Comparison of ENCODE assay signal across 9 mouse cellular contexts in the genomic region with DNA sequence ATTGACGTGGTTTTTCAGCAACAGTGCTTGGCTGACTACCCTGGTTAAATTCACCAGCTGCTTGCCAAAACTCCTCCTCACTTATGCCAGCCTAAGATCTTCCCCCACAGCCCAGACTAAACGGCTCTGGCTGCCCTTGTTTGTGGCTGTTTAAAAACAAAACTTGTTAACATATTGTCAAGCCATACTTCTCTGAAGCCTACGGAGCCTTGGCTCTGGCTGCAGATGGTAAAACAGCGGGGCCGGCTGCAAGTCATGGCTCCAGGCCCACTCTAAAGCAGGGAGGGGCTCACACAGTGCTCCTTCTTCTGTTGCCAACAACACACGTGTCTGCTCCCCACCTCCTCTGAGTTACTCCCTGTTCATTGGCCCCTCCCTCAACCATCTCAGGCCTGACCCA.
DNase-seq lines count a peak whose midpoint lies in the region; ATAC-seq lines count a peak whose summit lies in the region.
"Had no signal": no experiment of that assay in that cellular context is flagged by ENCODE, and none has a peak within 500 bp of the region (broad histone marks: within the 10 kb centered on the region; RNA-seq: fewer than 3 reads in every experiment).

No protein-coding gene starts in this region.

- H3K9ac ChIP-seq in hindbrain, embryonic 15.5 days: no peak overlapping the region
- no peak overlapping the region for H3K9ac ChIP-seq in hindbrain, embryonic 11.5 days (ENCODE audit: low read depth, low read length)

- H3K27ac ChIP-seq in hindbrain, embryonic 15.5 days (replicated peaks): no peak overlapping the region
- H3K27ac ChIP-seq in hindbrain, embryonic 11.5 days (ENCODE audit: low read depth, low read length): no peak overlapping the region

- no peaks in the 10 kb centered on the region for H3K4me1 ChIP-seq in hindbrain, embryonic 15.5 days (replicated peaks)
- H3K4me1 ChIP-seq in hindbrain, embryonic 11.5 days (replicated peaks; ENCODE audit: control insufficient read depth, insufficient read depth, low read length): no peaks in the 10 kb centered on the region

- DNase-seq in hindbrain, embryonic 11.5 days (ENCODE audit: low spot score): no peak
- peak; percentile 9 for DNase-seq in adipocyte (ENCODE audit: low spot score)
- DNase-seq in cerebellum, postnatal 14 days: peak; percentile 90 to 94
- peak; percentile 20 to 50 for DNase-seq in layer of hippocampus, postnatal 14 days (ENCODE audit: low spot score in 2 of 2)
- no peak for DNase-seq in thymus, postnatal 4 days
- DNase-seq in heart, postnatal 25 days (ENCODE audit: low spot score): no peak
- DNase-seq: kidney, postnatal 25 days had no signal

- 0 out of 2 replicates have a peak, but pooled peaks cover 3% of the 10 kb centered on the region for H3K27me3 ChIP-seq in hindbrain, embryonic 15.5 days
- no peaks in the 10 kb centered on the region for H3K27me3 ChIP-seq in hindbrain, embryonic 11.5 days (ENCODE audit: control insufficient read depth, insufficient read depth, low read length)

- H3K4me2 ChIP-seq in hindbrain, embryonic 15.5 days: no peak overlapping the region
- no peak overlapping the region for H3K4me2 ChIP-seq in hindbrain, embryonic 11.5 days (replicated peaks; ENCODE audit: low read depth, low read length)

- H3K4me3 ChIP-seq in hindbrain, embryonic 15.5 days: no peak overlapping the region
- no peak overlapping the region for H3K4me3 ChIP-seq in hindbrain, embryonic 11.5 days (ENCODE audit: low read depth, low read length)

- no peaks in the 10 kb centered on the region for H3K9me3 ChIP-seq in hindbrain, embryonic 15.5 days
- H3K9me3 ChIP-seq in hindbrain, embryonic 11.5 days (ENCODE audit: control insufficient read depth, low read length): no peaks in the 10 kb centered on the region

- intact Hi-C loops in heart, postnatal 25 days (cut with DNase I): no loop called here

- H3K36me3 ChIP-seq in hindbrain, embryonic 15.5 days: no peaks in the 10 kb centered on the region
- H3K36me3 ChIP-seq in hindbrain, embryonic 11.5 days (ENCODE audit: control insufficient read depth, insufficient read depth, low read length): no peaks in the 10 kb centered on the region

- peak; percentile 80 for ATAC-seq in hindbrain, embryonic 15.5 days (ENCODE audit: low FRiP score, low read depth)
- no peak for ATAC-seq in hindbrain, embryonic 11.5 days (ENCODE audit: low FRiP score)
- ATAC-seq in megakaryocyte, adult 5-6 weeks (ENCODE audit: poor library complexity, severe bottlenecking): no peak

- WGBS in hindbrain, embryonic 15.5 days: 60% methylated on average over 6 of the region's 6 CpGs
- WGBS in hindbrain, embryonic 11.5 days: 80% methylated on average over 6 of the region's 6 CpGs

Comparison
In these comparisons a context has a peak if more than half of its experiments do, and no peak if none do; other contexts are left out.
1. DNase-seq: peak in adipocyte (single experiment), cerebellum, postnatal 14 days (2 of 2) and layer of hippocampus, postnatal 14 days (2 of 2); none in hindbrain, embryonic 11.5 days (single experiment), thymus, postnatal 4 days (single experiment) and heart, postnatal 25 days (single experiment).